Mouse (Mus musculus) small intestine, adult 2 months (tissue): ENCODE measurements around the gene Dclre1a.

Source experiments
- CTCF ChIP-seq: fragments of 200-500 bp; IDR thresholded peaks from 2 replicates; pipeline ENCODE4 v1.5.1; 2012; ENCODE audit warnings: low read depth, mild to moderate bottlenecking, control low read depth, inconsistent platforms, low read length, moderate library complexity, mixed read lengths; ENCODE audit not compliant: insufficient replicate concordance, insufficient read length; ENCODE audit errors: extremely low read depth
- POLR2A ChIP-seq: fragments of 200-500 bp; IDR thresholded peaks from 2 replicates; pipeline ENCODE4 v1.6.1; 2012; ENCODE audit warnings: low read depth, mild to moderate bottlenecking, control low read depth, inconsistent platforms, low read length, moderate library complexity

DNA sequence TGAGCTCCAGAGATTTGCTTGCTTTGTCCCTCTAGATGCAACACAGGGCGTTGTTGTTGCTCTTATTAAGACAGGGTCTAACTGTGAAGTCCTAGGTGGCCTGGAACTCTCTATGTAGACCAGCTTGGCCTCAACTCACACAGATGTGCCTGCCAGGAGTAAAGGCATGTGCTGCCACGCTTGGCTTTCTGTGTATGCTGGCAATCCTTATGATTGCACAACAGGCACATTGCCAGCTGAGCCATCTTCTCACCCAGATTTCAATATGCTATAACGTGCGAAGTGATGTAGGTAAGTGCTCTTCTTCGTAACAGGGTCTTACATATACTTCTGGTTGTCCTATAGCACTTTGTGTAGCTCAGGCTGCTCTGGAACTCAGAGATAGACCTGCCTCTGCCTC lies 23.9 kb upstream of the Dclre1a start:
- TF ChIP-seq POLR2A: no peak
- no peak for TF ChIP-seq CTCF
